Mouse (Mus musculus) myocyte (in vitro differentiated cells): Measurements from ENCODE around the gene Kmo. TPM values are rescaled to one million over a fixed set of nuclear protein-coding genes. Genes with fewer than 3 reads are reported as not detected.

Source experiments
- H3K27me3 ChIP-seq: one replicate; pipeline ENCODE4 v1.6.1; 2011; ENCODE audit not compliant: control insufficient read depth, insufficient read depth, insufficient read length
- H3K36me3 ChIP-seq: one replicate; pipeline ENCODE4 v1.6.1; 2011; ENCODE audit not compliant: control insufficient read depth, insufficient read depth
- H3K4me2 ChIP-seq: one replicate; pipeline ENCODE4 v1.6.1; 2011; ENCODE audit warnings: low read depth, control low read depth
- H3K4me3 ChIP-seq: one replicate; pipeline ENCODE4 v1.5.1; 2011; ENCODE audit warnings: mild to moderate bottlenecking, control low read depth, moderate library complexity
- H3K79me2 ChIP-seq: one replicate; pipeline ENCODE4 v1.6.1; 2011; ENCODE audit not compliant: control insufficient read depth, insufficient read depth
- H3ac ChIP-seq: one replicate; pipeline ENCODE4 v1.6.1; 2011; ENCODE audit not compliant: control insufficient read depth, insufficient read length
- CEBPB ChIP-seq: IDR thresholded peaks from 2 replicates; pipeline ENCODE4 v1.6.1; 2011; ENCODE audit warnings: mild to moderate bottlenecking, moderate library complexity; ENCODE audit not compliant: poor library complexity, insufficient read depth, severe bottlenecking
- E2F4 ChIP-seq: IDR thresholded peaks from one replicate; pipeline ENCODE4 v1.6.1; 2011; ENCODE audit warnings: mild to moderate bottlenecking, control low read depth, moderate library complexity; ENCODE audit not compliant: insufficient read depth
- MAX ChIP-seq: IDR thresholded peaks from one replicate; pipeline ENCODE4 v1.6.1; 2011; ENCODE audit warnings: low read depth, mild to moderate bottlenecking, control low read depth
- MYOD1 ChIP-seq, 3 experiments: IDR thresholded peaks; one replicate each; pipeline ENCODE4 v1.6.1; 2011; ENCODE audit warnings: control low read depth in 2 of 3, low read depth in 2 of 3, mild to moderate bottlenecking in 2 of 3, moderate library complexity in 1 of 3; ENCODE audit not compliant: insufficient read length in 2 of 3, control insufficient read depth in 1 of 3
- MYOG ChIP-seq, 3 experiments: IDR thresholded peaks; one replicate each; pipeline ENCODE4 v1.6.1; 2011; ENCODE audit warnings: control low read depth in 2 of 3, low read depth in 2 of 3, mild to moderate bottlenecking in 2 of 3; ENCODE audit not compliant: insufficient read length in 2 of 3, control insufficient read depth in 1 of 3, insufficient read depth in 1 of 3
- POLR2A ChIP-seq: IDR thresholded peaks from one replicate; pipeline ENCODE4 v1.6.1; 2011; ENCODE audit warnings: low read depth, mild to moderate bottlenecking, control low read depth, moderate library complexity; ENCODE audit not compliant: insufficient read length
- POLR2AphosphoS2 ChIP-seq: IDR thresholded peaks from one replicate; pipeline ENCODE4 v1.6.1; 2011; ENCODE audit warnings: low read depth, control low read depth; ENCODE audit not compliant: insufficient read length
- REST ChIP-seq: IDR thresholded peaks from one replicate; pipeline ENCODE4 v1.6.1; 2011; ENCODE audit warnings: mild to moderate bottlenecking, control low read depth, moderate library complexity; ENCODE audit not compliant: insufficient read depth, insufficient read length
- SRF ChIP-seq: IDR thresholded peaks from one replicate; pipeline ENCODE4 v1.6.1; 2011; ENCODE audit warnings: low read depth; ENCODE audit not compliant: control insufficient read depth, insufficient read length
- TCF12 ChIP-seq: IDR thresholded peaks from one replicate; pipeline ENCODE4 v1.6.1; 2011; ENCODE audit warnings: mild to moderate bottlenecking, control low read depth; ENCODE audit not compliant: poor library complexity, insufficient read depth, severe bottlenecking
- TCF3 ChIP-seq: IDR thresholded peaks from one replicate; pipeline ENCODE4 v1.6.1; 2011; ENCODE audit warnings: low read depth, control low read depth; ENCODE audit not compliant: insufficient read length
- USF1 ChIP-seq: IDR thresholded peaks from one replicate; pipeline ENCODE4 v1.6.1; 2011; ENCODE audit warnings: low read depth, mild to moderate bottlenecking, control low read depth, moderate library complexity
- polyA plus RNA-seq: library from polyadenylated mRNA; unstranded; fragments of >200 nt; fragmentation: generic; extraction: Trizol; gene quantifications from one replicate; pipeline ENCODE4 v1.2.1, GENCODE M21; 2012; ENCODE audit warnings: missing spikeins

Kmo gene
- polyA plus RNA-seq, 1 experiment, result not detected

DNA sequence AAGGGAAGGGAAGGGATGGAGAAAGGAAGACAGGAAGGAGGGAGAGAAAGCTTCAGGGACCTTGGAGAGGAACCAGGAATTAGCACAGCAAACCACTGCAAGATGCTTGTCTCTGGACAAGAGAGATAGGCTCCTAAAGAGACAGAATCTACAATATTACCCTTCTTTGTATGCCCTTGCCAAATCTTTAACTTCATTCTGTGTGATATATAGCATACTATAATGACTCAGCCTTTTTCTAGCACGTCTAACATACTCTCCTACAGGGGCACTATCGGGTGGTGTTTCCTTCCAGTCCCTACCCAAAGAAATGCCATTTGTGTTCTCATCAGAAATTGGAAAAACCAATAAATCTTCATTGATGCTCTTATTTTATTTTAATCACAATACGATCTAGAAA lies 10.9 kb downstream of the Kmo start:
- Histone ChIP-seq H3K79me2 (no peaks in the 10 kb centered on the region), H3K27me3 (no peaks in the 10 kb centered on the region), H3ac (no peak overlapping the region), H3K36me3 (no peaks in the 10 kb centered on the region), H3K4me2 (no peak overlapping the region), H3K4me3 (no peak overlapping the region)
- TF ChIP-seq REST (no peak), E2F4 (no peak), SRF (no peak), MAX (no peak), TCF3 (no peak), TCF12 (no peak), USF1 (no peak)

GRCm38 (mm10) chr1:175631721-175632221 lies 11.6 kb downstream of the Kmo start:
- Histone ChIP-seq H3K4me2 (peak overlapping the region; percentile 1), H3K79me2 (no peaks in the 10 kb centered on the region)
- no peak for TF ChIP-seq E2F4
- no peak for TF ChIP-seq REST
- TF ChIP-seq TCF3, result no peak
- TF ChIP-seq TCF12, result no peak
- no peak for TF ChIP-seq POLR2A
- TF ChIP-seq MYOG (IDR thresholded peaks at IDR 0.05; ENCODE audit: control insufficient read depth in 1 of 3, insufficient read depth in 1 of 3, insufficient read length in 2 of 3, low read depth in 2 of 3), result no peak
- no peak for TF ChIP-seq POLR2AphosphoS2
- no peak for TF ChIP-seq MYOD1 (IDR thresholded peaks at IDR 0.05; ENCODE audit: control insufficient read depth in 1 of 3, insufficient read length in 2 of 3, low read depth in 2 of 3)
- TF ChIP-seq SRF, result no peak
- TF ChIP-seq USF1, result no peak
- no peak for TF ChIP-seq CEBPB
- no peak for TF ChIP-seq MAX

DNA sequence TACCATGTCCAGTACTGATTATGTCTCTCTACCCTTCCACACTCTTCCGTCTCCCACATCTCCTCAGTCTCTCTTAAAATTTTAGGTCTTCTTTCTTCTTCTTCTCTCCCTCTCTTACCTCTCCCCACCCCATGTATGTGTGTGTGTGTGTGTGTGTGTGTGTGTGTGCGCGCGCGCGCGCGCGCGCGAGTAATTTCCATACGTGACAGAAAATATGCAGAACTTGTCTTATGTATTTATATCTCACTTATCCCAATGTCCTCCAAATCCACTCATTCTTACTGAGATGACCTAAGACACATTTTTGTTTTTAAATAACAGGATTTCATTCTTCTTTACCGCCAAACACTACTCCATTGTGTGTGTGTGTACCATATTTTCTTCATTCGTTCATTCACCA lies 12.3 kb downstream of the Kmo start:
- no peak overlapping the region for H3K4me3 ChIP-seq
- H3ac ChIP-seq, result no peak overlapping the region
- no peaks in the 10 kb centered on the region for H3K36me3 ChIP-seq
- no peak overlapping the region for H3K4me2 ChIP-seq
- TF ChIP-seq USF1 (no peak), REST (no peak), CEBPB (no peak), POLR2A (no peak), MYOD1 (IDR thresholded peaks at IDR 0.05; ENCODE audit: control insufficient read depth in 1 of 3, insufficient read length in 2 of 3, low read depth in 2 of 3) (no peak), SRF (no peak), TCF12 (no peak), E2F4 (no peak), MYOG (IDR thresholded peaks at IDR 0.05; ENCODE audit: control insufficient read depth in 1 of 3, insufficient read depth in 1 of 3, insufficient read length in 2 of 3, low read depth in 2 of 3) (no peak), TCF3 (no peak), POLR2AphosphoS2 (no peak), MAX (no peak)
- H3K27me3 ChIP-seq, result no peaks in the 10 kb centered on the region
- H3K79me2 ChIP-seq, result no peaks in the 10 kb centered on the region

More at GRCm38 (mm10) chr1:175631721-175632221, 11.6 kb downstream of the Kmo start:
- Histone ChIP-seq H3ac (no peak overlapping the region), H3K36me3 (no peaks in the 10 kb centered on the region), H3K4me3 (no peak overlapping the region), H3K27me3 (no peaks in the 10 kb centered on the region)

- H3K36me3 ChIP-seq, result no peaks in the 10 kb centered on the region
- no peak for TF ChIP-seq MAX
- no peaks in the 10 kb centered on the region for H3K27me3 ChIP-seq
- no peaks in the 10 kb centered on the region for H3K79me2 ChIP-seq
- H3K4me3 ChIP-seq, result no peak overlapping the region
- no peak overlapping the region for H3K4me2 ChIP-seq
- no peak overlapping the region for H3ac ChIP-seq
Measured at GRCm38 (mm10) chr1:175637677-175638076, 17.5 kb downstream of the Kmo start.

DNA sequence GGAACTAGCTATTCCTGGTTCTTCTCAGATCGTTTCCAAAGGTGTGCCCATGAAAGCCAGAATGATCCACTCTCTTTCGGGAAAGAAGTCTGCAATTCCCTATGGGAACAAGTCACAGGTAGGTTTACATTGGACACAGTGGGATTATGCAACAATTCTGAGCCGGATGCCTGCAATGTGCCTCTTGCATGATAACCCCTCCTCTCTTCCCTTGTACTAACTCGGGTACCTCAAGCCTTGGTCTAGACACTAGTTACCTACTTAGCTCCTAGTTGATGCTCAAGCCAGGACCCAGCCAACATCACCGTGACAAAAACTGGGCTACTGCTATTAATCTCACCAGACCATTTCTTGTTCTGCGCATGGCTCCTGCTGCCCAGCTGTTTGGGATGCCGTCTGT lies 18.9 kb downstream of the Kmo start:
- TF ChIP-seq POLR2A (no peak), MYOG (IDR thresholded peaks at IDR 0.05; ENCODE audit: control insufficient read depth in 1 of 3, insufficient read depth in 1 of 3, insufficient read length in 2 of 3, low read depth in 2 of 3) (no peak), POLR2AphosphoS2 (no peak), MAX (no peak), REST (no peak), SRF (no peak), TCF12 (no peak), E2F4 (no peak), MYOD1 (IDR thresholded peaks at IDR 0.05; ENCODE audit: control insufficient read depth in 1 of 3, insufficient read length in 2 of 3, low read depth in 2 of 3) (no peak), TCF3 (no peak), CEBPB (no peak), USF1 (no peak)
- no peaks in the 10 kb centered on the region for H3K79me2 ChIP-seq

More for the DNA sequence above, 18.9 kb downstream of the Kmo start:
- Histone ChIP-seq H3ac (no peak overlapping the region), H3K36me3 (no peaks in the 10 kb centered on the region), H3K4me2 (no peak overlapping the region), H3K4me3 (no peak overlapping the region), H3K27me3 (no peaks in the 10 kb centered on the region)
